Comparison of ENCODE assay signal across 29 mouse cellular contexts in genomic region chr15:88853106-88853505, GRCm38 (mm10). TPM values are rescaled to one million over a fixed set of nuclear protein-coding genes. Genes with fewer than 3 reads are reported as not detected.
DNase-seq lines count a peak whose midpoint lies in the region; ATAC-seq and TF ChIP-seq lines count a peak whose summit lies in the region.
"Had no signal": no experiment of that assay in that cellular context is flagged by ENCODE, and none has a peak within 500 bp of the region (broad histone marks: within the 10 kb centered on the region; RNA-seq: fewer than 3 reads in every experiment).

No protein-coding gene starts in this region.

- H3K27ac ChIP-seq in liver, adult 2 months (replicated peaks; ENCODE audit: insufficient read depth, low read depth, low read length), result peak overlapping the region; percentile 69; the same call in 1 of the 2 replicates
- H3K27ac ChIP-seq in stomach, embryonic 15.5 days, result peak overlapping the region; percentile 80
- H3K27ac ChIP-seq: embryonic facial prominence, embryonic 13.5 days; forebrain, embryonic 15.5 days; heart, embryonic 15.5 days; hindbrain, embryonic 12.5 days; hindbrain, postnatal 0 days; limb, embryonic 10.5 days; limb, embryonic 15.5 days; liver, embryonic 15.5 days; macrophage; midbrain, embryonic 13.5 days; neural tube, embryonic 13.5 days had no signal

- DNase-seq in cerebellum, adult 8-10 months, result peak; percentile 37
- peak; percentile 28 for DNase-seq in kidney, adult 18-20 months
- no peak for DNase-seq in kidney, postnatal 10 days
- DNase-seq in liver, adult 2 months (ENCODE audit: extremely low read depth, low read depth, low spot score), result peak; percentile 63
- DNase-seq in liver, result no peak
- DNase-seq in right cerebral cortex, adult 18-20 months, result no peak
- DNase-seq: adrenal gland, postnatal 25 days; cerebellum, adult 9-10 months; heart, postnatal 36 days; kidney, postnatal 4 days; lung, embryonic 14.5 days; right cerebral cortex, postnatal 14 days; thymus, adult 2 months; thymus, postnatal 36 days had no signal

- H3K79me2 ChIP-seq in liver, adult 2 months (ENCODE audit: control insufficient read depth, insufficient read depth, low read length), result no peaks in the 10 kb centered on the region

- WGBS in liver, adult 2 months, result 58% methylated on average over 9 of the region's 9 CpGs
- WGBS in stomach, embryonic 15.5 days, result 79% methylated on average over 9 of the region's 9 CpGs

- no peaks in the 10 kb centered on the region for H3K36me3 ChIP-seq in liver, adult 2 months (ENCODE audit: control insufficient read depth, insufficient read depth, low read length)
- H3K36me3 ChIP-seq in stomach, embryonic 15.5 days, result no peaks in the 10 kb centered on the region
- H3K36me3 ChIP-seq: embryonic facial prominence, embryonic 13.5 days; forebrain, embryonic 10.5 days; forebrain, embryonic 15.5 days; heart, embryonic 15.5 days; hindbrain, embryonic 12.5 days; limb, embryonic 10.5 days; limb, embryonic 15.5 days; liver, embryonic 15.5 days; midbrain, embryonic 13.5 days; neural tube, embryonic 13.5 days had no signal

- H3K4me1 ChIP-seq in liver, adult 2 months (ENCODE audit: control insufficient read depth, insufficient read depth, low read length), result peaks cover 48% of the 10 kb centered on the region
- H3K4me1 ChIP-seq in stomach, embryonic 15.5 days, result peaks cover 44% of the 10 kb centered on the region

- no peaks in the 10 kb centered on the region for H3K27me3 ChIP-seq in liver, adult 2 months (ENCODE audit: control insufficient read depth, insufficient read depth, low read length)
- H3K27me3 ChIP-seq in stomach, embryonic 15.5 days (replicated peaks), result no peaks in the 10 kb centered on the region
- H3K27me3 ChIP-seq: embryonic facial prominence, embryonic 13.5 days; forebrain, embryonic 15.5 days; heart, embryonic 15.5 days; hindbrain, embryonic 12.5 days; limb, embryonic 15.5 days; liver, embryonic 15.5 days; neural tube, embryonic 13.5 days had no signal

- TF ChIP-seq POLR2A in liver, adult 2 months (IDR thresholded peaks at IDR 0.05; ENCODE audit: extremely low read depth, insufficient read depth, low read length), result no peak

- no peak overlapping the region for H3K4me3 ChIP-seq in liver, adult 2 months (ENCODE audit: insufficient read depth, low read depth, low read length)
- no peak overlapping the region for H3K4me3 ChIP-seq in stomach, embryonic 15.5 days (replicated peaks)
- H3K4me3 ChIP-seq: embryonic facial prominence, embryonic 13.5 days; forebrain, embryonic 10.5 days; forebrain, embryonic 15.5 days; heart, embryonic 15.5 days; hindbrain, embryonic 12.5 days; limb, embryonic 10.5 days; limb, embryonic 15.5 days; liver, embryonic 15.5 days; midbrain, embryonic 13.5 days; neural tube, embryonic 13.5 days had no signal

- H3K4me2 ChIP-seq in stomach, embryonic 15.5 days, result no peak overlapping the region
- H3K4me2 ChIP-seq: embryonic facial prominence, embryonic 13.5 days; forebrain, embryonic 15.5 days; heart, embryonic 15.5 days; hindbrain, embryonic 12.5 days; limb, embryonic 15.5 days; liver, embryonic 15.5 days; lung, embryonic 14.5 days; midbrain, embryonic 13.5 days; neural tube, embryonic 13.5 days had no signal

- TF ChIP-seq CTCF in liver, adult 2 months (IDR thresholded peaks at IDR 0.05; ENCODE audit: low read depth, low read length), result no peak

- H3K9ac ChIP-seq in liver, adult 2 months (ENCODE audit: low read depth, low read length), result no peak overlapping the region
- no peak overlapping the region for H3K9ac ChIP-seq in stomach, embryonic 15.5 days
- H3K9ac ChIP-seq: embryonic facial prominence, embryonic 13.5 days; forebrain, embryonic 15.5 days; heart, embryonic 15.5 days; hindbrain, embryonic 12.5 days; limb, embryonic 15.5 days; liver, embryonic 15.5 days; lung, embryonic 14.5 days; midbrain, embryonic 13.5 days; neural tube, embryonic 13.5 days had no signal

- H3K9me3 ChIP-seq in stomach, embryonic 15.5 days, result no peaks in the 10 kb centered on the region
- H3K9me3 ChIP-seq: embryonic facial prominence, embryonic 13.5 days; forebrain, embryonic 10.5 days; forebrain, embryonic 15.5 days; heart, embryonic 15.5 days; hindbrain, embryonic 12.5 days; limb, embryonic 10.5 days; limb, embryonic 15.5 days; liver, embryonic 15.5 days; midbrain, embryonic 13.5 days; neural tube, embryonic 13.5 days had no signal

- ATAC-seq in cerebellum, adult (ENCODE audit: insufficient number of reproducible peaks, low FRiP score, low TSS enrichment), result no peak
- no peak for ATAC-seq in stomach, embryonic 15.5 days (ENCODE audit: insufficient read depth, low FRiP score, low read depth)
- ATAC-seq: forebrain, embryonic 15.5 days; hindbrain, postnatal 0 days; intestine, embryonic 16.5 days; midbrain, embryonic 13.5 days had no signal

RNA-seq across cellular contexts. Expression of gene Pim3, which starts 8.9 kb away (rescaled TPM):
- 59.7 and 68.3 TPM in 2 replicates for total RNA-seq in liver, adult 2 months (2014; rRNA removed)
- polyA plus RNA-seq in liver, adult 2 months (2012; rRNA removed), result 17.7 and 31.2 TPM in 2 replicates
- 68.7 and 74.8 TPM in 2 replicates for polyA plus RNA-seq in stomach, embryonic 15.5 days (2015; fragmentation: Nextera tagmentation; extraction: Ambion mirVana)

RNA-seq across cellular contexts. Expression of gene Creld2, which starts 33.7 kb away (rescaled TPM):
- total RNA-seq in liver, adult 2 months (2014; rRNA removed), result 51.4 and 70.2 TPM in 2 replicates
- polyA plus RNA-seq in liver, adult 2 months (2012; rRNA removed), result 32.6 and 32.9 TPM in 2 replicates
- 124 and 125 TPM in 2 replicates for polyA plus RNA-seq in stomach, embryonic 15.5 days (2015; fragmentation: Nextera tagmentation; extraction: Ambion mirVana)

RNA-seq across cellular contexts. Expression of gene Alg12, which starts 34.0 kb away (rescaled TPM):
- total RNA-seq in liver, adult 2 months (2014; rRNA removed), result 4.9 and 5.8 TPM in 2 replicates
- 9.4 and 14.4 TPM in 2 replicates for polyA plus RNA-seq in liver, adult 2 months (2012; rRNA removed)
- 11.6 and 13.4 TPM in 2 replicates for polyA plus RNA-seq in stomach, embryonic 15.5 days (2015; fragmentation: Nextera tagmentation; extraction: Ambion mirVana)

Comparison
In these comparisons a context has a peak if more than half of its experiments do, and no peak if none do; other contexts are left out.
1. DNase-seq: peak in cerebellum, adult 8-10 months (single experiment), kidney, adult 18-20 months (single experiment) and liver, adult 2 months (single experiment); none in kidney, postnatal 10 days (single experiment), liver (single experiment) and right cerebral cortex, adult 18-20 months (single experiment).